Mouse (Mus musculus) brain, embryonic 14.5 days (tissue): Measurements from ENCODE around the gene Ddx39.

Source experiments
- CTCF ChIP-seq: fragments of 200-500 bp; IDR thresholded peaks from 2 replicates; pipeline ENCODE4 v1.5.1; 2012; ENCODE audit warnings: inconsistent platforms, mild to moderate bottlenecking, moderate library complexity, borderline replicate concordance; ENCODE audit not compliant: insufficient read depth, insufficient read length; ENCODE audit errors: extremely low read depth
- POLR2A ChIP-seq: fragments of 200-500 bp; IDR thresholded peaks from 2 replicates; pipeline ENCODE4 v1.6.1; 2012; ENCODE audit warnings: mild to moderate bottlenecking, inconsistent platforms, borderline replicate concordance; ENCODE audit not compliant: poor library complexity, insufficient read depth, insufficient read length, severe bottlenecking; ENCODE audit errors: extremely low read depth

DNA sequence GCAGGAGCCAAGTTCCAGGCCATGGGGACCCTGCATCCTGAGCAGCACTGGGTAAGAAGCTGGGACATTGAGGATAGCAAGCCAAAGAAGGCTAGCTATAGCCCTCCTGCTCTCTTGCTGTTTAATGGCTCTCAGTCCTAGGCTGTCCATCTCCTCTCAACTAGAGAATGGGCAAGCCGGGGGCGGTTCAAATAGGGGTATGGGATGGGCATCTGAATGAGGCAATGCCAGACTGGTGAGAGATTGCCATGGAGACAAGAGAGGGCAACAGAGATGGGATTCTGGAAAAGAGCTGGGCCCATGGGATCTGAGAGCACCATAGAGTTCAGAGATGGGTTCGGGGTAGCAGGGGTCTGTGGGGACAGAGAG lies 48.1 kb upstream of the Ddx39 start:
- no peak for TF ChIP-seq CTCF
- no peak for TF ChIP-seq POLR2A
